Mouse (Mus musculus): ENCODE data around the gene Pccb. TPM values are rescaled to one million over a fixed set of nuclear protein-coding genes. Genes with fewer than 3 reads are reported as not detected.

Pccb gene
- polyA plus RNA-seq, 1 experiment from 2014 or later = 42.0 TPM

GRCm38 (mm10) chr9:101069781-101070180, 35.1 kb upstream of the Pccb start:
- H3K4me2 ChIP-seq (ENCODE audit: low read length) = no peak overlapping the region
- no peaks in the 10 kb centered on the region for H3K36me3 ChIP-seq (ENCODE audit: insufficient read depth, low read length)
- no peaks in the 10 kb centered on the region for H3K27me3 ChIP-seq (ENCODE audit: insufficient read depth, low read length)
- no peaks in the 10 kb centered on the region for H3K4me1 ChIP-seq (replicated peaks; ENCODE audit: insufficient read depth, low read length)
- WGBS = 94% methylated on average over 3 of the region's 3 CpGs
- H3K9ac ChIP-seq (ENCODE audit: low read depth, low read length) = no peak overlapping the region
- DNase-seq (ENCODE audit: low spot score) (no peak), ATAC-seq (replicated peaks; ENCODE audit: low FRiP score, low read depth) (no peak)
- H3K9me3 ChIP-seq (replicated peaks; ENCODE audit: low read length) = no peaks in the 10 kb centered on the region
- peak; percentile 33; the same call in 1 of the 2 replicates for TF ChIP-seq CTCF (IDR thresholded peaks at IDR 0.05; ENCODE audit: low read depth)
- no peak overlapping the region for H3K27ac ChIP-seq
- no peak overlapping the region for H3K4me3 ChIP-seq (replicated peaks; ENCODE audit: low read depth, low read length)

- H3K27me3 ChIP-seq (ENCODE audit: insufficient read depth, low read length) = no peaks in the 10 kb centered on the region
- no peak for TF ChIP-seq CTCF (IDR thresholded peaks at IDR 0.05; ENCODE audit: low read depth)
- no peak for ATAC-seq (replicated peaks; ENCODE audit: low FRiP score, low read depth)
- no peak overlapping the region for H3K4me2 ChIP-seq (ENCODE audit: low read length)
- H3K4me3 ChIP-seq (replicated peaks; ENCODE audit: low read depth, low read length) = no peak overlapping the region
- WGBS = 81% methylated on average over 3 of the region's 3 CpGs
- H3K9ac ChIP-seq (ENCODE audit: low read depth, low read length) = no peak overlapping the region
- H3K9me3 ChIP-seq (replicated peaks; ENCODE audit: low read length) = no peaks in the 10 kb centered on the region
- no peak for DNase-seq (ENCODE audit: low spot score)
- H3K36me3 ChIP-seq (ENCODE audit: insufficient read depth, low read length) = no peaks in the 10 kb centered on the region
- no peaks in the 10 kb centered on the region for H3K4me1 ChIP-seq (replicated peaks; ENCODE audit: insufficient read depth, low read length)
- no peak overlapping the region for H3K27ac ChIP-seq
Observed at GRCm38 (mm10) chr9:101065076-101065602, 30.4 kb upstream of the Pccb start.

GRCm38 (mm10) chr9:101062253-101062780, 27.6 kb upstream of the Pccb start:
- Histone ChIP-seq H3K27me3 (ENCODE audit: insufficient read depth, low read length) (no peaks in the 10 kb centered on the region), H3K4me2 (ENCODE audit: low read length) (no peak overlapping the region), H3K27ac (no peak overlapping the region), H3K36me3 (ENCODE audit: insufficient read depth, low read length) (no peaks in the 10 kb centered on the region), H3K4me3 (replicated peaks; ENCODE audit: low read depth, low read length) (no peak overlapping the region), H3K9me3 (replicated peaks; ENCODE audit: low read length) (no peaks in the 10 kb centered on the region), H3K9ac (ENCODE audit: low read depth, low read length) (no peak overlapping the region), H3K4me1 (replicated peaks; ENCODE audit: insufficient read depth, low read length) (no peaks in the 10 kb centered on the region)
- no peak for ATAC-seq (replicated peaks; ENCODE audit: low FRiP score, low read depth)
- no peak for DNase-seq (ENCODE audit: low spot score)
- TF ChIP-seq CTCF (IDR thresholded peaks at IDR 0.05; ENCODE audit: low read depth) = no peak
- 48% methylated on average over 6 of the region's 6 CpGs for WGBS

GRCm38 (mm10) chr9:101061035-101061434, 26.3 kb upstream of the Pccb start:
- TF ChIP-seq CTCF (IDR thresholded peaks at IDR 0.05; ENCODE audit: low read depth) = no peak
- ATAC-seq (replicated peaks; ENCODE audit: low FRiP score, low read depth) = no peak
- Histone ChIP-seq H3K27me3 (ENCODE audit: insufficient read depth, low read length) (no peaks in the 10 kb centered on the region), H3K4me3 (replicated peaks; ENCODE audit: low read depth, low read length) (no peak overlapping the region), H3K4me1 (replicated peaks; ENCODE audit: insufficient read depth, low read length) (no peaks in the 10 kb centered on the region), H3K27ac (no peak overlapping the region), H3K36me3 (ENCODE audit: insufficient read depth, low read length) (no peaks in the 10 kb centered on the region), H3K9ac (ENCODE audit: low read depth, low read length) (no peak overlapping the region), H3K9me3 (replicated peaks; ENCODE audit: low read length) (no peaks in the 10 kb centered on the region), H3K4me2 (ENCODE audit: low read length) (no peak overlapping the region)
- no peak for DNase-seq (ENCODE audit: low spot score)
- 58% methylated on average over 11 of the region's 11 CpGs for WGBS

- Histone ChIP-seq H3K4me2 (ENCODE audit: low read length) (no peak overlapping the region), H3K9ac (ENCODE audit: low read depth, low read length) (no peak overlapping the region), H3K4me3 (replicated peaks; ENCODE audit: low read depth, low read length) (no peak overlapping the region), H3K27me3 (ENCODE audit: insufficient read depth, low read length) (no peaks in the 10 kb centered on the region), H3K9me3 (replicated peaks; ENCODE audit: low read length) (no peaks in the 10 kb centered on the region), H3K27ac (no peak overlapping the region), H3K4me1 (replicated peaks; ENCODE audit: insufficient read depth, low read length) (no peaks in the 10 kb centered on the region), H3K36me3 (ENCODE audit: insufficient read depth, low read length) (no peaks in the 10 kb centered on the region)
- 91% methylated on average over 4 of the region's 4 CpGs for WGBS
- no peak for TF ChIP-seq CTCF (IDR thresholded peaks at IDR 0.05; ENCODE audit: low read depth)
- ATAC-seq (replicated peaks; ENCODE audit: low FRiP score, low read depth) (no peak), DNase-seq (ENCODE audit: low spot score) (no peak)
Observed at GRCm38 (mm10) chr9:101057156-101057555, 22.5 kb upstream of the Pccb start.

- TF ChIP-seq CTCF (IDR thresholded peaks at IDR 0.05; ENCODE audit: low read depth) = no peak
- no peaks in the 10 kb centered on the region for H3K27me3 ChIP-seq (ENCODE audit: insufficient read depth, low read length)
- no peaks in the 10 kb centered on the region for H3K9me3 ChIP-seq (replicated peaks; ENCODE audit: low read length)
- H3K36me3 ChIP-seq (ENCODE audit: insufficient read depth, low read length) = no peaks in the 10 kb centered on the region
- no peak overlapping the region for H3K4me2 ChIP-seq (ENCODE audit: low read length)
- no peak overlapping the region for H3K27ac ChIP-seq
- 71% methylated on average over 14 of the region's 14 CpGs for WGBS
- no peak for DNase-seq (ENCODE audit: low spot score)
- H3K4me1 ChIP-seq (replicated peaks; ENCODE audit: insufficient read depth, low read length) = no peaks in the 10 kb centered on the region
- H3K9ac ChIP-seq (ENCODE audit: low read depth, low read length) = no peak overlapping the region
- no peak for ATAC-seq (replicated peaks; ENCODE audit: low FRiP score, low read depth)
- H3K4me3 ChIP-seq (replicated peaks; ENCODE audit: low read depth, low read length) = no peak overlapping the region
Observed at GRCm38 (mm10) chr9:101053279-101053678, 18.6 kb upstream of the Pccb start.

- ATAC-seq (replicated peaks; ENCODE audit: low FRiP score, low read depth) (no peak), DNase-seq (ENCODE audit: low spot score) (no peak)
- no peak overlapping the region for H3K27ac ChIP-seq
- no peaks in the 10 kb centered on the region for H3K36me3 ChIP-seq (ENCODE audit: insufficient read depth, low read length)
- no peak overlapping the region for H3K9ac ChIP-seq (ENCODE audit: low read depth, low read length)
- H3K4me2 ChIP-seq (ENCODE audit: low read length) = no peak overlapping the region
- H3K9me3 ChIP-seq (replicated peaks; ENCODE audit: low read length) = no peaks in the 10 kb centered on the region
- no peak overlapping the region for H3K4me3 ChIP-seq (replicated peaks; ENCODE audit: low read depth, low read length)
- H3K27me3 ChIP-seq (ENCODE audit: insufficient read depth, low read length) = no peaks in the 10 kb centered on the region
- no peaks in the 10 kb centered on the region for H3K4me1 ChIP-seq (replicated peaks; ENCODE audit: insufficient read depth, low read length)
- TF ChIP-seq CTCF (IDR thresholded peaks at IDR 0.05; ENCODE audit: low read depth) = no peak
- WGBS = 68% methylated on average over 6 of the region's 6 CpGs
Observed at GRCm38 (mm10) chr9:101052691-101053090, 18.0 kb upstream of the Pccb start.
